Mouse (Mus musculus): ENCODE results near the gene Zfp512. TPM values are rescaled to one million over a fixed set of nuclear protein-coding genes. Genes with fewer than 3 reads are reported as not detected.
"Not testable (repeated sequence)": the region's sequence is repeated elsewhere in the genome, so short reads cannot be mapped to it uniquely, and the experiment has no call there.

The Zfp512 gene
- total and polyA plus RNA-seq, 3 experiments, result 12.4 to 58.4 (median 33.9) TPM

GRCm38 (mm10) chr5:31527117-31527680 lies 75.0 kb downstream of the Zfp512 start:
- DNase-seq (ENCODE audit: low spot score) (no peak), ATAC-seq (ENCODE audit: extremely low read depth, insufficient number of reproducible peaks, low FRiP score, poor library complexity, severe bottlenecking) (no peak)
- peak overlapping the region; percentile 98 for H3K4me3 ChIP-seq (ENCODE audit: low read depth, low read length)
- no peaks in the 10 kb centered on the region for H3K27me3 ChIP-seq (ENCODE audit: insufficient read depth, low read length)
- peaks cover 59% of the 10 kb centered on the region for H3K36me3 ChIP-seq (replicated peaks)
- H3K4me1 ChIP-seq (ENCODE audit: insufficient read depth, low read depth, low read length), result peaks cover 37% of the 10 kb centered on the region
- H3K9me3 ChIP-seq (replicated peaks), result no peaks in the 10 kb centered on the region
- TF ChIP-seq POLR2AphosphoS5 (IDR thresholded peaks at IDR 0.05; ENCODE audit: insufficient replicate concordance, low read depth, low read length) (no peak), TAL1 (conservative IDR thresholded peaks at IDR 0.05; ENCODE audit: low read depth, low read length) (no peak), GATA1 (IDR thresholded peaks at IDR 0.05; ENCODE audit: borderline replicate concordance, low read length) (no peak), GATA2 (IDR thresholded peaks at IDR 0.05; ENCODE audit: borderline replicate concordance, low read depth, low read length) (no peak)

- Histone ChIP-seq H3K4me1 (ENCODE audit: insufficient read depth, low read depth, low read length) (peaks cover 34% of the 10 kb centered on the region), H3K36me3 (replicated peaks) (peaks cover 59% of the 10 kb centered on the region), H3K4me3 (ENCODE audit: low read depth, low read length) (peak within 1 kb of the TSS; percentile 98)
- H3K27me3 ChIP-seq (ENCODE audit: insufficient read depth, low read length); ATAC-seq (ENCODE audit: extremely low read depth, insufficient number of reproducible peaks, low FRiP score, poor library complexity, severe bottlenecking); H3K9me3 ChIP-seq (replicated peaks); DNase-seq (ENCODE audit: low spot score): not testable (repeated sequence)
These were observed 75.5 kb downstream of the Zfp512 start, which contains the start of gene Supt7l for GRCm38 (mm10) chr5:31527707-31528106. TSS of gene Supt7l (minus strand) at chr5:31527807.

- Histone ChIP-seq H3K4me1 (ENCODE audit: insufficient read depth, low read depth, low read length) (peaks cover 33% of the 10 kb centered on the region), H3K9me3 (replicated peaks) (no peaks in the 10 kb centered on the region), H3K27me3 (ENCODE audit: insufficient read depth, low read length) (no peaks in the 10 kb centered on the region), H3K36me3 (replicated peaks) (peaks cover 60% of the 10 kb centered on the region), H3K4me3 (ENCODE audit: low read depth, low read length) (no peak overlapping the region)
- no peak for TF ChIP-seq GATA2 (IDR thresholded peaks at IDR 0.05; ENCODE audit: borderline replicate concordance, low read depth, low read length)
- TF ChIP-seq GATA1 (IDR thresholded peaks at IDR 0.05; ENCODE audit: borderline replicate concordance, low read length), result no peak
- no peak for TF ChIP-seq TAL1 (conservative IDR thresholded peaks at IDR 0.05; ENCODE audit: low read depth, low read length)
- no peak for TF ChIP-seq POLR2AphosphoS5 (IDR thresholded peaks at IDR 0.05; ENCODE audit: insufficient replicate concordance, low read depth, low read length)
- no peak for TF ChIP-seq CTCF (IDR thresholded peaks at IDR 0.05; ENCODE audit: low read depth, low read length)
- ATAC-seq (ENCODE audit: extremely low read depth, insufficient number of reproducible peaks, low FRiP score, poor library complexity, severe bottlenecking) (no peak), DNase-seq (ENCODE audit: low spot score) (no peak)
These were observed 76.3 kb downstream of the Zfp512 start for GRCm38 (mm10) chr5:31528560-31528959.

Other genes with a start within 250 kb of the Zfp512 start
- gene Ppm1g, start 231.7 kb upstream of the Zfp512 start, total RNA-seq (2014; fragmentation: Nextera tagmentation), result 168 and 173 TPM in 2 replicates
- gene Ppm1g, start 231.7 kb upstream of the Zfp512 start, total RNA-seq (2017), result 158 and 176 TPM in 2 replicates
- 297 and 362 TPM in 2 replicates for gene Ppm1g, start 231.7 kb upstream of the Zfp512 start, polyA plus RNA-seq (2012)
- 38.2 and 49.6 TPM in 2 replicates for gene Nrbp1, start 211.6 kb upstream of the Zfp512 start, total RNA-seq (2014; fragmentation: Nextera tagmentation)
- gene Nrbp1, start 211.6 kb upstream of the Zfp512 start, total RNA-seq (2017), result 76.8 and 77.1 TPM in 2 replicates
- gene Nrbp1, start 211.6 kb upstream of the Zfp512 start, polyA plus RNA-seq (2012), result 15.1 and 17.3 TPM in 2 replicates
- not detected in 2 replicates for gene Gm9970, start 211.2 kb upstream of the Zfp512 start, total RNA-seq (2014; fragmentation: Nextera tagmentation)
- 0.29 TPM in 1 of 2 replicates, not detected in the other for gene Gm9970, start 211.2 kb upstream of the Zfp512 start, total RNA-seq (2017)
- gene Gm9970, start 211.2 kb upstream of the Zfp512 start, polyA plus RNA-seq (2012), result 0.10 and 0.18 TPM in 2 replicates
- gene Krtcap3, start 200.7 kb upstream of the Zfp512 start, total RNA-seq (2014; fragmentation: Nextera tagmentation), result 3.8 and 8.8 TPM in 2 replicates
- gene Krtcap3, start 200.7 kb upstream of the Zfp512 start, total RNA-seq (2017), result 6.4 and 10.5 TPM in 2 replicates
- gene Krtcap3, start 200.7 kb upstream of the Zfp512 start, polyA plus RNA-seq (2012), result 9.4 and 11.8 TPM in 2 replicates
- 19.0 and 21.5 TPM in 2 replicates for gene Ift172, start 161.3 kb upstream of the Zfp512 start, total RNA-seq (2014; fragmentation: Nextera tagmentation)
- 24.2 and 24.3 TPM in 2 replicates for gene Ift172, start 161.3 kb upstream of the Zfp512 start, total RNA-seq (2017)
- 32.5 and 37.8 TPM in 2 replicates for gene Ift172, start 161.3 kb upstream of the Zfp512 start, polyA plus RNA-seq (2012)
- not detected in 2 replicates for gene Fndc4, start 156.4 kb upstream of the Zfp512 start, total RNA-seq (2014; fragmentation: Nextera tagmentation)
- gene Fndc4, start 156.4 kb upstream of the Zfp512 start, total RNA-seq (2017), result 0.38 TPM in 1 of 2 replicates, not detected in the other
- gene Fndc4, start 156.4 kb upstream of the Zfp512 start, polyA plus RNA-seq (2012), result not detected in 2 replicates
- gene Gckr, start 155.0 kb upstream of the Zfp512 start, total RNA-seq (2014; fragmentation: Nextera tagmentation), result 0.23 TPM in 1 of 2 replicates, not detected in the other
- 0.05 and 0.23 TPM in 2 replicates for gene Gckr, start 155.0 kb upstream of the Zfp512 start, total RNA-seq (2017)
- gene Gckr, start 155.0 kb upstream of the Zfp512 start, polyA plus RNA-seq (2012), result not detected in 2 replicates
- gene 4930548H24Rik, start 33.3 kb downstream of the Zfp512 start, total RNA-seq (2014; fragmentation: Nextera tagmentation), result 0.34 TPM in 1 of 2 replicates, not detected in the other
- gene 4930548H24Rik, start 33.3 kb downstream of the Zfp512 start, total RNA-seq (2017), result 0.29 and 0.55 TPM in 2 replicates
- gene 4930548H24Rik, start 33.3 kb downstream of the Zfp512 start, polyA plus RNA-seq (2012), result not detected in 2 replicates
- gene Gpn1, start 42.3 kb downstream of the Zfp512 start, total RNA-seq (2014; fragmentation: Nextera tagmentation), result 17.3 and 19.6 TPM in 2 replicates
- 33.2 and 34.2 TPM in 2 replicates for gene Gpn1, start 42.3 kb downstream of the Zfp512 start, total RNA-seq (2017)
- 34.0 and 35.5 TPM in 2 replicates for gene Gpn1, start 42.3 kb downstream of the Zfp512 start, polyA plus RNA-seq (2012)
- gene Slc4a1ap, start 74.6 kb downstream of the Zfp512 start, total RNA-seq (2014; fragmentation: Nextera tagmentation), result 46.6 and 51.9 TPM in 2 replicates
- gene Slc4a1ap, start 74.6 kb downstream of the Zfp512 start, total RNA-seq (2017), result 41.3 and 54.4 TPM in 2 replicates
- gene Slc4a1ap, start 74.6 kb downstream of the Zfp512 start, polyA plus RNA-seq (2012), result 17.4 and 20.7 TPM in 2 replicates
- 32.4 and 37.8 TPM in 2 replicates for gene Supt7l, start 75.4 kb downstream of the Zfp512 start, total RNA-seq (2014; fragmentation: Nextera tagmentation)
- gene Supt7l, start 75.4 kb downstream of the Zfp512 start, total RNA-seq (2017), result 26.1 and 30.0 TPM in 2 replicates
- gene Supt7l, start 75.4 kb downstream of the Zfp512 start, polyA plus RNA-seq (2012), result 7.4 and 13.1 TPM in 2 replicates
- gene Mrpl33, start 144.5 kb downstream of the Zfp512 start, total RNA-seq (2014; fragmentation: Nextera tagmentation), result 66.0 and 102 TPM in 2 replicates
- gene Mrpl33, start 144.5 kb downstream of the Zfp512 start, total RNA-seq (2017), result 126 and 172 TPM in 2 replicates
- gene Mrpl33, start 144.5 kb downstream of the Zfp512 start, polyA plus RNA-seq (2012), result 4.6 and 5.0 TPM in 2 replicates
- 22.0 and 22.4 TPM in 2 replicates for gene Rbks, start 245.2 kb downstream of the Zfp512 start, total RNA-seq (2014; fragmentation: Nextera tagmentation)
- 13.9 and 15.7 TPM in 2 replicates for gene Rbks, start 245.2 kb downstream of the Zfp512 start, total RNA-seq (2017)
- gene Rbks, start 245.2 kb downstream of the Zfp512 start, polyA plus RNA-seq (2012), result 8.3 and 10.0 TPM in 2 replicates
- gene Babam2, start 245.3 kb downstream of the Zfp512 start, total RNA-seq (2014; fragmentation: Nextera tagmentation), result 155 and 214 TPM in 2 replicates
- gene Babam2, start 245.3 kb downstream of the Zfp512 start, total RNA-seq (2017), result 44.6 and 45.8 TPM in 2 replicates
- 55.1 and 65.0 TPM in 2 replicates for gene Babam2, start 245.3 kb downstream of the Zfp512 start, polyA plus RNA-seq (2012)

All from G1E (cell line).